Mouse (Mus musculus): ENCODE data around the gene Fgd6. TPM values are rescaled to one million over a fixed set of nuclear protein-coding genes. Genes with fewer than 3 reads are reported as not detected.

Gene Fgd6
- polyA plus RNA-seq, 1 experiment from 2014 or later, result 3.4 TPM

- no peak overlapping the region for H3K9ac ChIP-seq
- 85% methylated on average over 7 of the region's 7 CpGs for WGBS
- peaks cover 17% of the 10 kb centered on the region for H3K36me3 ChIP-seq
- ATAC-seq, result no peak
- H3K4me1 ChIP-seq (replicated peaks), result 0 out of 2 replicates have a peak, but pooled peaks cover 2% of the 10 kb centered on the region
- no peak overlapping the region for H3K4me2 ChIP-seq (replicated peaks)
- no peaks in the 10 kb centered on the region for H3K27me3 ChIP-seq (replicated peaks)
- no peak overlapping the region for H3K4me3 ChIP-seq (replicated peaks)
- H3K27ac ChIP-seq, result no peak overlapping the region
- no peaks in the 10 kb centered on the region for H3K9me3 ChIP-seq
These were observed 138.9 kb downstream of the Fgd6 start for GRCm38 (mm10) chr10:94174652-94175051.

DNA sequence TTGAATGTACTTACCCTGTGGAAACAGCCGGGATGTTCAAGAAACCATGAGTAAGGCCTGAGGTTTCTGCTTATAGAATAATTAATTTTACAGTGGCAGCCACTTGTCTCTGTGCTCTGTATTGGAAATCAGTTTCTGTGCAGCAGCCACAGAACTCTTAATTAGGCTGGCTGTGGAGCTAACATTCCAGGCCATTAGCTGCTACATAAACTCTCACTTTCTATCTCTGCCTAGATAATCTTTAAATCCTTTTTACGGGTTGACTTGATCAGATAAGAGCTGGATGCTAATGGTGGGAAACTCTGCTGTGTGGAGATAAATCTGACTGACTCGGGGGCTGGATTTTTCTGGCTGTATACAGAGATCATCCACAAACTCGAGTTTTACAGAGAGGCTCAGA lies 147.4 kb downstream of the Fgd6 start:
- no peak overlapping the region for H3K4me3 ChIP-seq (replicated peaks)

More for the DNA sequence above, 147.4 kb downstream of the Fgd6 start:
- Histone ChIP-seq H3K9ac (no peak overlapping the region), H3K9me3 (no peaks in the 10 kb centered on the region), H3K27me3 (replicated peaks) (no peaks in the 10 kb centered on the region), H3K4me2 (replicated peaks) (no peak overlapping the region), H3K36me3 (peaks cover 7% of the 10 kb centered on the region; the same call in 1 of the 2 replicates), H3K4me1 (replicated peaks) (no peaks in the 10 kb centered on the region), H3K27ac (no peak overlapping the region)
- ATAC-seq, result no peak
- 38% methylated on average over 4 of the region's 4 CpGs for WGBS

Other genes with a start within 250 kb of the Fgd6 start
- 0.38 and 0.43 TPM in 2 replicates for gene Usp44, start 204.4 kb upstream of the Fgd6 start, polyA plus RNA-seq (2015; fragmentation: Nextera tagmentation; extraction: Ambion mirVana)
- 171 and 194 TPM in 2 replicates for gene Metap2, start 138.9 kb upstream of the Fgd6 start, polyA plus RNA-seq (2015; fragmentation: Nextera tagmentation; extraction: Ambion mirVana)
- gene Vezt, start 184 bp upstream of the Fgd6 start, polyA plus RNA-seq (2015; fragmentation: Nextera tagmentation; extraction: Ambion mirVana), result 18.6 and 20.1 TPM in 2 replicates
- 8.3 and 9.0 TPM in 2 replicates for gene Nr2c1, start 112.0 kb downstream of the Fgd6 start, polyA plus RNA-seq (2015; fragmentation: Nextera tagmentation; extraction: Ambion mirVana)
- 409 and 413 TPM in 2 replicates for gene Ndufa12, start 162.7 kb downstream of the Fgd6 start, polyA plus RNA-seq (2015; fragmentation: Nextera tagmentation; extraction: Ambion mirVana)